Mouse (Mus musculus) ES-E14 (cell line): Measurements from ENCODE around the gene Pik3cd.

Experiments
- MAFK ChIP-seq: IDR thresholded peaks from 2 replicates; pipeline ENCODE4 v1.6.1; 2014; ENCODE audit warnings: mild to moderate bottlenecking, low read depth, low read length, inconsistent platforms; ENCODE audit not compliant: insufficient read depth
- ZNF384 ChIP-seq: IDR thresholded peaks from 2 replicates; pipeline ENCODE4 v1.6.1; 2012; ENCODE audit warnings: low read depth, low read length, inconsistent platforms

DNA sequence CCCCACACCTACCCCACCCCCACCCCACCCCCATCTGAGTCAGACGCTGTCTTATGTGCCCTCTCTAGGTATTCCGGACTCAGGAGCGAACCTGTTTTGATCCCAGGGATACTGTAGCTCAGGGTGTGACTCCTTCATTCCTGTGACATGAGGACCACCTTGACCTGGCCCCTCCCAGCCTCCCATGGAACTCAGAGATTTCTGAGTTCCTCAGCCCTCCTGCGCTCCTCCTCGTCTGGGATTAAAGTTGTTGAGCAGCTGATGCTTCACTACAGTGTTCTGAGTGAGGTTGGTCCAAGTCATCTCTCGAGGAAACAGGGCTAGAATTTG, 94.1 kb downstream of the Pik3cd start:
- TF ChIP-seq ZNF384, result no peak
- TF ChIP-seq MAFK, result no peak
